Mouse (Mus musculus) liver, adult 2 months (tissue): ENCODE data around the gene B4galnt2. TPM values are rescaled to one million over a fixed set of nuclear protein-coding genes. Genes with fewer than 3 reads are reported as not detected.

Experiments
- DNase-seq: peaks from one replicate; pipeline ENCODE4 v3.0.0-alpha.2; 2011; ENCODE audit warnings: low read depth, low spot score; ENCODE audit errors: extremely low read depth
- H3K27ac ChIP-seq: fragments of 200-500 bp; replicated peaks from 2 replicates; pipeline ENCODE4 v1.5.1; 2012; ENCODE audit warnings: low read depth, mild to moderate bottlenecking, control low read depth, inconsistent platforms, low read length; ENCODE audit not compliant: insufficient read depth
- H3K27me3 ChIP-seq: fragments of 200-500 bp; 2 replicates; pipeline ENCODE4 v1.6.1; 2012; ENCODE audit warnings: mild to moderate bottlenecking, moderate library complexity, low read length, inconsistent platforms; ENCODE audit not compliant: control insufficient read depth, insufficient read depth
- H3K36me3 ChIP-seq: fragments of 200-500 bp; 2 replicates; pipeline ENCODE4 v1.6.1; 2012; ENCODE audit warnings: low read length, inconsistent platforms; ENCODE audit not compliant: control insufficient read depth, insufficient read depth
- H3K4me1 ChIP-seq: fragments of 200-500 bp; 2 replicates; pipeline ENCODE4 v1.6.1; 2011; ENCODE audit warnings: low read length; ENCODE audit not compliant: control insufficient read depth, insufficient read depth
- H3K4me3 ChIP-seq: fragments of 200-500 bp; 2 replicates; pipeline ENCODE4 v1.5.1; 2011; ENCODE audit warnings: low read depth, mild to moderate bottlenecking, control low read depth, low read length, moderate library complexity; ENCODE audit not compliant: insufficient read depth
- H3K79me2 ChIP-seq: fragments of 200-500 bp; 2 replicates; pipeline ENCODE4 v1.6.1; 2012; ENCODE audit warnings: inconsistent platforms, mild to moderate bottlenecking, low read length, moderate library complexity; ENCODE audit not compliant: control insufficient read depth, insufficient read depth
- H3K9ac ChIP-seq: fragments of 200-500 bp; 2 replicates; pipeline ENCODE4 v1.6.1; 2012; ENCODE audit warnings: low read depth, mild to moderate bottlenecking, control low read depth, inconsistent platforms, low read length
- CTCF ChIP-seq: fragments of 200-500 bp; IDR thresholded peaks from 2 replicates; pipeline ENCODE4 v1.5.1; 2011; ENCODE audit warnings: low read depth, low read length, control low read depth
- POLR2A ChIP-seq: fragments of 200-500 bp; IDR thresholded peaks from 2 replicates; pipeline ENCODE4 v1.6.1; 2011; ENCODE audit warnings: low read length, control low read depth; ENCODE audit not compliant: insufficient read depth; ENCODE audit errors: extremely low read depth
- WGBS: fragments of 180-500 bp; shearing (Covaris S2); methylation state at CpG from one replicate; pipeline ENCODE4 v1.1.7; 2018; 5-methylcytosine and 5-hydroxymethylcytosine counted together
- polyA plus RNA-seq: library from polyadenylated mRNA; depleted of rRNA; stranded (reverse); fragments of >200 nt; gene quantifications from 2 replicates; pipeline ENCODE4 v1.2.3, GENCODE M21; 2012
- total RNA-seq: library from RNA; depleted of rRNA; stranded (reverse); fragments of >200 nt; gene quantifications from 2 replicates; pipeline ENCODE4 v1.2.3, GENCODE M21; 2014

The B4galnt2 gene
- total and polyA plus RNA-seq, 2 experiments, result 0.37 TPM; not detected in 1

GRCm38 (mm10) chr11:95859468-95859855 lies 55.2 kb downstream of the B4galnt2 start:
- no peak for TF ChIP-seq CTCF
- no peak for TF ChIP-seq POLR2A
- H3K4me3 ChIP-seq, result peak overlapping the region; percentile 65
- DNase-seq, result peak; percentile 69

GRCm38 (mm10) chr11:95858528-95859467 lies 55.9 kb downstream of the B4galnt2 start:
- DNase-seq, result peak; percentile 92
- Histone ChIP-seq H3K9ac (peak overlapping the region; percentile 78), H3K36me3 (no peaks in the 10 kb centered on the region), H3K4me3 (peak overlapping the region; percentile 65), H3K4me1 (0 out of 2 replicates have a peak, but pooled peaks cover 2% of the 10 kb centered on the region), H3K79me2 (no peaks in the 10 kb centered on the region), H3K27me3 (no peaks in the 10 kb centered on the region), H3K27ac (peak overlapping the region; percentile 78)
- WGBS, result under 1% methylated on average over 58 of the region's 58 CpGs
- no peak for TF ChIP-seq POLR2A
- TF ChIP-seq CTCF, result no peak; the same call in 1 of the 2 replicates

More at GRCm38 (mm10) chr11:95859468-95859855, 55.2 kb downstream of the B4galnt2 start:
- Histone ChIP-seq H3K79me2 (no peaks in the 10 kb centered on the region), H3K36me3 (no peaks in the 10 kb centered on the region), H3K9ac (peak overlapping the region; percentile 78), H3K27me3 (no peaks in the 10 kb centered on the region), H3K27ac (peak overlapping the region; percentile 78), H3K4me1 (0 out of 2 replicates have a peak, but pooled peaks cover 2% of the 10 kb centered on the region)
- under 1% methylated on average over 35 of the region's 35 CpGs for WGBS

- Histone ChIP-seq H3K9ac (peak overlapping the region; percentile 65), H3K79me2 (no peaks in the 10 kb centered on the region), H3K4me3 (peak overlapping the region; percentile 57), H3K36me3 (no peaks in the 10 kb centered on the region), H3K27me3 (no peaks in the 10 kb centered on the region), H3K4me1 (0 out of 2 replicates have a peak, but pooled peaks cover 2% of the 10 kb centered on the region), H3K27ac (peak overlapping the region; percentile 62)
- no peak for DNase-seq
- TF ChIP-seq CTCF, result no peak
- TF ChIP-seq POLR2A, result no peak
- 31% methylated on average over 21 of the region's 21 CpGs for WGBS
Measured at GRCm38 (mm10) chr11:95857716-95858527, 56.8 kb downstream of the B4galnt2 start.

GRCm38 (mm10) chr11:95857306-95857705 lies 57.4 kb downstream of the B4galnt2 start:
- H3K4me1 ChIP-seq, result 0 out of 2 replicates have a peak, but pooled peaks cover 2% of the 10 kb centered on the region
- no peak overlapping the region for H3K9ac ChIP-seq
- WGBS, result 96% methylated on average over 4 of the region's 4 CpGs
- no peak for DNase-seq
- H3K36me3 ChIP-seq, result no peaks in the 10 kb centered on the region
- no peaks in the 10 kb centered on the region for H3K27me3 ChIP-seq
- no peak overlapping the region for H3K4me3 ChIP-seq
- H3K27ac ChIP-seq, result no peak overlapping the region
- TF ChIP-seq CTCF (no peak), POLR2A (no peak)
- H3K79me2 ChIP-seq, result no peaks in the 10 kb centered on the region

GRCm38 (mm10) chr11:95853684-95854083 lies 61.0 kb downstream of the B4galnt2 start:
- H3K27me3 ChIP-seq, result no peaks in the 10 kb centered on the region
- H3K9ac ChIP-seq, result no peak overlapping the region
- TF ChIP-seq CTCF (peak; percentile 91), POLR2A (no peak)
- no peak overlapping the region for H3K4me3 ChIP-seq
- no peaks in the 10 kb centered on the region for H3K79me2 ChIP-seq
- WGBS, result 40% methylated on average over 5 of the region's 5 CpGs
- no peaks in the 10 kb centered on the region for H3K36me3 ChIP-seq
- DNase-seq, result peak; percentile 55
- H3K27ac ChIP-seq, result no peak overlapping the region
- H3K4me1 ChIP-seq, result no peaks in the 10 kb centered on the region
